Mouse (Mus musculus) yolk sac, embryonic 10.5 days (tissue): Measurements from ENCODE around the gene Btbd9.

Source experiments
- DNase-seq: peaks from one replicate; pipeline ENCODE4 v3.0.0-alpha.2; 2017; ENCODE audit warnings: low spot score

The Btbd9 gene

DNA sequence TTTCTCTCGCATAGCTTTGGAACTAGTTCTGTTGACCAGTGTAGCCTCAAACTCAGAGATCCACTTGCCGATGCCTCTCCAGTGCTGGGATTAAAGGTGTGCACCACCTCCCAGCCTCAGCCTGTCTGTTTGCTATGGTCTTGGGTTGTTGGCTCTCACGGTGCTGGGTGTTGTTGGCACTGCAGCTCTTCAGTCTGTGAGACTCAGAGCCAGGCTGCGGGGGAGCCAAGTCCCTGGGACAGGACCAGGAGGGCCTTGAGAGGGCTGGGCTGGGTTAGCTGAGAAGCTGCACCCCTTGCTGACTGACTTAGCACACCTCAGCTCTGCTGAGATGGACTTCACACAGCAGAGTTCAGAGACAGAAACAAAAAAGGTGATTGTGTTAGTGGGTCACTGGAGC is 376.0 kb downstream of the Btbd9 start:
- DNase-seq, result no peak

GRCm38 (mm10) chr17:30199374-30200247 is 376.7 kb downstream of the Btbd9 start:
- DNase-seq, result no peak

DNA sequence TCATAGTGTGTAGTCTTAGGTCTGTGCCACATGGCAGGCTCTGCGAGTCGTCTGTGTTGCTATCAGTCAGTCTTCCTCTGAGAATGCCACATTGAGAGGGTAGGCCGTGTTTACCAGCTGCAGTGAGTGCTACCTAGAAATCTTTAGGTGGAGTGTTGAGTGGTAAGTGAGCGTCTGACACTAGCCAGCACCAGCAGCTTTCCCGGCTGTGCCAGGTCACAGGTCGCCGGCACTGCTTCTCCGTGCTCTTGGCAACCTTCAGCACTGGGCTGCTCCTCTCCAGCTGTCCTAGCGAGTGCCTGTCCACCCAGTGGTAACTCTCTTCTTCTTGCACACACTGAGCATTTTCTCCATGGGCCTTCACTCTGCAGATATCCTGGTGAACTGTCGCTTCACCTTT is 377.9 kb downstream of the Btbd9 start:
- DNase-seq, result no peak

DNA sequence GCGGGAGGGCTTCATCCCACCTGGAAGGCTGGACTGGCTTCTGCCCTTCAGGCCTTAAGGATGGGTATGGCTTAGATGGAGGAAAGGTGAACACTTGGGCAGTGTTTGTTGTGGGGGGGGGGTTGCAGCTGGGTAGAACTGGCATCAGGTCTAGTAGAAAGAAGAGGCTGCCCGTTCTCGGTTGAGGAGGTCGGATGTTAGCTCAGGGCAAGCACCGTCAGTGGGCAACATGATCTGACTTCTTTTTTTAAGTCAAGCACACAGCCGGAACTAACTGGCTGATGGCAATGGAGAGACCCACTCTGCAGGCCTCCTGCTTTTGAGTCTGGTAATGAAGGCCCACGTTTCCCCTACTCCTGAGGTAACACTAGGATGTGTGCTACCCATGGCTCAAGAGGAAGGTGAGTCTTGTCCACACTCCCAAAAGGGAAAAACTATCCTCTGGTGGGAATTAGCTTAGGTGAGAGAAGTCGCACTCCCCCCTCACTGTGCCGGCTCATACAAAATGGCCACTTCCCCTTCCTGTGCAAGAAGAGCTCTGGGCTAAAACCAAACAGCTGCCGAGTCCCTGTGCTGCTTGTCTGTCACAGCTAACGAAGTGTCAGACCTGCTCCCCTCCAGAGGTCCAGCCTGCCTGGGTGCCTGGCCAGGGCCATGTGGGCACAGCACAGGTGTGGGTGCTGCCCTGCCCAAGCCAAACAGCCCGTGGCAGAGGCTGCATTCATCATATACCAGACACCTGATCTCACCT is 378.8 kb downstream of the Btbd9 start:
- DNase-seq, result no peak

GRCm38 (mm10) chr17:30196401-30197279 is 379.6 kb downstream of the Btbd9 start:
- DNase-seq, result no peak

- DNase-seq, result no peak
Measured at GRCm38 (mm10) chr17:30195591-30196183, 380.6 kb downstream of the Btbd9 start.

GRCm38 (mm10) chr17:30194629-30195445 is 381.5 kb downstream of the Btbd9 start:
- DNase-seq, result no peak

GRCm38 (mm10) chr17:30194091-30194490 is 382.2 kb downstream of the Btbd9 start:
- no peak for DNase-seq

- DNase-seq, result no peak
Measured at GRCm38 (mm10) chr17:30193615-30194014, 382.7 kb downstream of the Btbd9 start.

GRCm38 (mm10) chr17:30192416-30193005 is 383.8 kb downstream of the Btbd9 start:
- no peak for DNase-seq

DNA sequence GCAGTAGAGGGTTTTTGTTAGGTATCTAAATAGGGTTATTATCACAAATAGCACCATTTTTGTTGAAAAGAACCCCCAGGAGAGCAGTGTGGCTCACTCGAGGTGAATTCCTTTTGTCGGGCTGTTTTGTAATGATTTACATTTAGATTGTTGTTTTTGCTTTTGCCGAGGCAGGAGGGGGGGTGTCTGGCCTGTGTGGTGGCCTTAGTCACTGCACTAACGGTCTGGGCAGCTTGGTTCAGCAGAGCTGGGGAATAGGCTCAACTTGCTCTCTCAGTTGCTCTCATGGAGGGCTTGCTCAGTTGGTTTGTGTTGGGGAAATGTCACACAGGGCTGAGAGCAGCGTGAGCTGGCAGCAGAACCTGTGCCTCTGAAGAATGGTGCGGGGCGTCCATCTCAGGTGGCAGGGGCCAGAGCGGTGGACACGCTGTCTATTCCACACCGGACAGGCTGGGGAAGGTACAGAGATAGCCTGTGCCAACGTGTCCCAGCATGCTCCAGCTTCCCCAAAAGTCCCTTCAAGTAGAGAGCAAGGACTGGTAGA is 385.1 kb downstream of the Btbd9 start:
- no peak for DNase-seq

GRCm38 (mm10) chr17:30188031-30188981 is 388.0 kb downstream of the Btbd9 start:
- DNase-seq, result no peak

DNA sequence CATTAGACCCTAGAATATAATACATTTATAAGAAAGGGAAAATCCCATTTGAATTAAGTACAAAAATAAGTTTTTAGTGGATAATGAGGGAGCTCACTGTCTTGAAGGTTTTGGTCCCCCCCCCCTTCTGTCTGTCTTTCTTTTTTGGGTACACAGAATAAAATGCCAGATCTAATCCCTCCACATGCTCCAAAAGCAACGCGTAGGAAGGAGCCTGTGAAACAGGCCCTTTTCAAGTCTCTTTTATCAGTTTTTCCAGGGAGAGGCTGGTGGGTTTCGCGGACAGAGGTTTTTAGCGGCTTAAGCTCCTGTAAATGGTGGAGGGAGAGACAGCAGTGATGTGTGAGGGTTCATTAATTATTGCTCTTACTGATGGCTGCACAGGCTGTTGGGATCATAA is 388.7 kb downstream of the Btbd9 start:
- no peak for DNase-seq

DNA sequence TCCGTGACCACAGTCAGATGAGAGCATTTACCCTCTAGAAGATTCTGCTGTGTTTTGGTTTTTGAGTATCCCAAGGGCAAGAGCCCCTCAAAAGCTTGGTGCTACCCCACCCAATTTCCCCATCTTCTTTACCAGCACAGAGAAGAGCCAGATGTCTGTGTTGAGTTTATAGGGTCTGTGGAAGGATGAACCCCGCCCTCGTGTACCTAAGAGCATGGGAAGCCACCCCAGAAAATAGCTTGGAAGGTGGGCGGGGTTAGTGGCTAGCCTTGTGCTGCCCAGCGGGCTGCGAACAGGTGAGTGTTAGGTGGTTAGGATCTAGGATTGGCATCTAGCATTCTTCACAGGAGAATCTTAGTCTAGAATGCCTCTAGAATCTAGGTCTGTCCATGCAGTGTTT is 389.1 kb downstream of the Btbd9 start:
- no peak for DNase-seq

DNA sequence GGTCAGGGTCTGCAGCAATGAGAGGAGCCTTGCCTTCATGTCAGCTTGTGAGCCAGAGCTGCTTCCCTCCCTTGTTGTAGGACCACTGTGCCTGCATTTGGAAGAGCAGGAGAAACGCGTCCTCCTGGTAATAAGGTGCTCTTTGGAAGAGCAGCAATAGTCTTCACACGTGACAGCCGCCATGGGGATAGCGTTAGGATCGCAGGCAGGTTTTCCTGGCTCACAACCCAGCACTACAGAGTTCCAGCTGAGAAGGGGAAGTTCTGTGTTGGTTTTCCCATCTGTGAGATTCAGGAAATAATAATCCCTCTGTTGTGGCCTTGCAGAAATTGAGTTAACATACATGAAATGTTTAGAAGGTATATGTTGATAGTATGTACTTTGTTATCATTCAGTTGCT is 392.7 kb downstream of the Btbd9 start:
- no peak for DNase-seq

GRCm38 (mm10) chr17:30182063-30182462 is 394.2 kb downstream of the Btbd9 start:
- no peak for DNase-seq

- no peak for DNase-seq
Measured at GRCm38 (mm10) chr17:30181554-30181953, 394.7 kb downstream of the Btbd9 start.

DNA sequence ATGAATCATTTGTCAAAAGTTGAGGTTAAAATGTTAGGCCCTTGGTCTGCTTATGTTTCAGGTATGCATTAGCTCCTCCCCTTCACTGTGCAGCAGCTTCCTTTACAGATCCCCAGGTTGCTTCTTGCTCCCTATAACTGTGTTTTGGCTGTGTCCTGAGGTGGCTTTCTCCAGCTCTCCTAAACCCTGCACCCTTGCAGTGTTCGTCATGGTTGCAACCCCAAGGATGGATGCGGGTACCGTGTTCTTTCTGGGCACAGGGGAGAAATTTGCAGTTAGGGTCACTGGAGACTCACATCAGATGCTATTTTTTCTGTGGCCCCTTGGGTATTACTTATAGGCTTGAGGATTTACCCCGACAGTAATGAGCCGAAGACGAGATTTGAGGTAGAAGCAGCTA is 396.1 kb downstream of the Btbd9 start:
- no peak for DNase-seq

DNA sequence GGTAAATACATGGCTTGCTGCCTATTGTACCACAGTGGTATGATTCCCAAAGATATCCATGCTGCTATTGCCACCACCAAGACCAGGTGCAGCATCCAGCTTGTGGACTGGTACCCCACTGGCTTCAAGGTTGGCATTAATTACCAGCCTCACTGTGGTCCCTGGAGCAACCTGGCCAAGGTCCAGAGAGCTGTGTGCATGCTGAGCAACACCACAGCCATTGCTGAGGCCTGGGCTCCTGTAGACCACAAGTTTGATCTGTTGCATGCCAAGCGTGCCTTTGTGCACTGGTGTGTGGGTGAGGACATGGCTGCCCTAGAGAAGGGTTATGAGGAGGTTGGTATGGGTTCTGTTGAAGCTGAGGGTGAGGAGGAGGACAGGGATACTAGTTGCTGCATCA is 397.9 kb downstream of the Btbd9 start:
- no peak for DNase-seq
